Mouse (Mus musculus) spleen, postnatal 0 days (tissue): Measurements from ENCODE around the gene Olfr1040. TPM values are rescaled to one million over a fixed set of nuclear protein-coding genes. Genes with fewer than 3 reads are reported as not detected.

Experiments
- polyA plus RNA-seq: library from polyadenylated mRNA; unstranded; fragments of >200 nt; fragmentation: Nextera tagmentation; extraction: Ambion mirVana; gene quantifications from 2 replicates; pipeline ENCODE4 v1.2.1, GENCODE M21; 2015

Olfr1040 gene
- not detected in 2 replicates for polyA plus RNA-seq

DNA sequence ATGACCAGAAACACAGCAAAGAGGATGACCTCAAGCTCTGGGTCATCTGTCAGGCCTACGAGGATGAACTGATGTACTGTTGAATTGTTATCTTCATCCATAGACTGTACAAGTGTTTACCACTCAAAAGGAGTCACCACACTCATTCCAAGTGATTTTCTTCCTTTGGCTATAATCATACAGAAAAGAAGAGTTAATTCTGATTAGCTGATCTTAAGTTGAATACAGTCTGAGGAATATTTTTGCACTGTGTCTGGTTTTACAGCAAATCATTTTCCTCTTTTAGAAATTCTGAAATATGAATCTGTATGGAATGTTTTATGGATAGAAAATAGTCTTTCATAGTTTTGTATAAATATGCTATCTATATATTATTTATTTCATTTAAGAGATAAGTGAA lies at the start of gene Olfr1040:
Gene Olfr1040 (minus strand): TSS at position 101 of the 400 bp plus-strand sequence.

DNA sequence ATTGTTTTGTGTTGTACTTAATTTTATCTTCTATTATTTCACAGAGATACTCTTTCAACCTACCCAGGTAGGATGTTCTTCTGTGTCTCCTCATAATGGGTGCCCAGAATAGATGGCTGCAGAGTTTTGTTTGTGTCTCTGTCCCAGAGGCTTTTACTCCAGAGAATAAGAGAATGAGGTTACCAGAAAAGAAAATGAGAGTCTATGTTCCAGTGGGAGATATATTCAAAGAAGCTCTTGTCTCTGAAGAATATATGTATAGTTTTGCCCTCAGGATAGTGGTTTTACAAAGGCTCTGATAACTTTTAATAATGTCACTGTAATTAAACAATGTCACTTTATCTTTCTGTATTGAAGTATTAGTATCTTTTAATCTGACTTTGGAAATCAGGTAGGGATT lies 39.1 kb upstream of the Olfr1040 start, which contains the start of gene Olfr52:
Gene Olfr52 (minus strand): TSS at position 101 of the 400 bp plus-strand sequence.

DNA sequence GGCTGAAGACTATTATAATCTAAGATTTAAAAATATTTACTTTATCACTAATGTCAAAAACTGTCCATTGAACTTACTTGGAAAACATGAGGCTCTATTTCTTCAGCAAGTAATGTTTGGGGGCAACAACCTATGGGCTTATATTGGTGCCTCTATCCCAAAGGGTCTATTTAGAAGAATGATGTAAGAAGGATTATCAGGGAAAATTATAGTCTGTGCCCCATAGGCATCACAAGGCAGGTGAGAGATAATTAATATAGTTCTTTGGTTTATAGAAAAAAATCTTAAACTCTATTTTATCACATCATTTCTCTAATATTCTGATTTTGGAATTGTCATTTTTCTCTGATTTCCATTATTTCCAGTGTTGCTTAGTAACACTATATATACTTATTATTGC lies 31.2 kb upstream of the Olfr1040 start, which contains the start of gene Olfr1044:
Gene Olfr1044 (minus strand): TSS at position 101 of the 400 bp plus-strand sequence.

DNA sequence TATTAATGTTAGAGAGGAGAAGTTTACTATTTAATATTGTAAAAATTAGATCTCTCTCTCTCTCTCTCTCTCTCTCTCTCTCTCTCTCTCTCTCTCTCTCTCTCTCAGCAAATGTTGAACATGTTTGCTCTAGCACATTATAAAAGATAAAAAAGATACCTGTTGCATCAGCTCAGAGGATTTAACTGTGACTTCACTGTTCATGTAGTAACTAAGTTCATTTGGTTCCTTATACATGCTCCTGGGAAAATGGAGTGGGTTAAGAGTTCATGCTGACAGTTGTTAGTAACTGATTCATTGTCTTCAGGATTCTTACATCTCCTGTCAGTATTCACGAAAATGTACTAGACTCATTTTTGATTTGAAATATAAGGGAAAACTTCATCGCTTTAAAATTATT lies 20.9 kb upstream of the Olfr1040 start, which contains the start of gene Olfr1043:
Gene Olfr1043 (minus strand): TSS at position 101 of the 400 bp plus-strand sequence.

DNA sequence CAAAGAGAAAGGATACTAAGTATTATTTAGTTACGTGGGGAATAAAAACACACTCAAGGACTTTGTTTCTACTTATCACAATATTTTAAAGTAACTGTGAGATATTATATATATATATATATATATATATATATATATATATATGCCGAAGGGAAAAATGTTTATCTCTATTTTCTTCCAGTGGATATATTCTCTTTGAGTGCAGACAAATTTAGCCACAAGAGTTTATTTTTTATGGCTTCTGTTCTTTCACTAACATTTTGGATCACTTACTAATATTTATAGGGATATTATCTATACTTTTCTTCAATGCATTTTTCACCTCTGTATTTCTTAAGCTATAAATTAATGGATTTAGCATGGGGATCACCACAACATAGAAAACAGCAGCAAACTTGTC lies 15.2 kb upstream of the Olfr1040 start, which contains the start of gene Olfr1042:
Gene Olfr1042 (minus strand): TSS at position 101 of the 400 bp plus-strand sequence.

DNA sequence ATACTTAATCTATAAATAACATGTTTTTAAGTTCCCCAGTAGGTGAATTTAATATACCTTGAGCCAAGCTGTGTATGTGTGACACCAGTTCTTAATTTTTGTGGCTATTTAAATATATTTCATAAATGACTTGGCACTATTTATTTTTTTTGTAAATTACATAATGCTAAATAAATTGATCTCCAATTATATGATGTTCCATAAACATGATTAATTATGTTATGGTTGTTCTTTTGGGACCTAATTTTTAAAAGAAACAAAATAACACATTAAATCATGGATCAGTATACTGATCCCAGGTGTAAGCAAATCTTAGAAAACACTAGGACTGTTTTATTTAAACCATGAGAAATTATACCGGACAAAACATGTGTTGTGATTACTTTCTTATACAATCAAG lies 10.7 kb downstream of the Olfr1040 start, which contains the start of gene Olfr1039:
Gene Olfr1039 (minus strand): TSS at position 101 of the 400 bp plus-strand sequence.

Other genes with a start within 250 kb of the Olfr1040 start
- gene Olfr1024, start 241.7 kb downstream of the Olfr1040 start, polyA plus RNA-seq: not detected in 2 replicates
- gene Olfr1025-ps1, start 231.5 kb downstream of the Olfr1040 start, polyA plus RNA-seq: not detected in 2 replicates
- gene Olfr1026, start 225.2 kb downstream of the Olfr1040 start, polyA plus RNA-seq: not detected in 2 replicates
- gene Olfr1028, start 196.3 kb downstream of the Olfr1040 start, polyA plus RNA-seq: not detected in 2 replicates
- gene Olfr1029, start 172.8 kb downstream of the Olfr1040 start, polyA plus RNA-seq: not detected in 2 replicates
- not detected in 2 replicates for gene Olfr1030, start 167.5 kb downstream of the Olfr1040 start, polyA plus RNA-seq
- gene Olfr1031, start 156.4 kb downstream of the Olfr1040 start, polyA plus RNA-seq: not detected in 2 replicates
- not detected in 2 replicates for gene Olfr1032, start 141.2 kb downstream of the Olfr1040 start, polyA plus RNA-seq
- gene Olfr1033, start 126.1 kb downstream of the Olfr1040 start, polyA plus RNA-seq: 5.2 and 5.3 TPM in 2 replicates
- 0.05 and 0.07 TPM in 2 replicates for gene Olfr1034, start 100.9 kb downstream of the Olfr1040 start, polyA plus RNA-seq
- not detected in 2 replicates for gene Olfr1036, start 72.7 kb downstream of the Olfr1040 start, polyA plus RNA-seq
- not detected in 2 replicates for gene Olfr1037, start 59.3 kb downstream of the Olfr1040 start, polyA plus RNA-seq
- not detected in 2 replicates for gene Olfr1039, start 10.8 kb downstream of the Olfr1040 start, polyA plus RNA-seq
- not detected in 2 replicates for gene Olfr1042, start 15.1 kb upstream of the Olfr1040 start, polyA plus RNA-seq
- gene Olfr1043, start 20.8 kb upstream of the Olfr1040 start, polyA plus RNA-seq: not detected in 2 replicates
- gene Olfr1044, start 31.1 kb upstream of the Olfr1040 start, polyA plus RNA-seq: 0.27 TPM in 1 of 2 replicates, not detected in the other
- gene Olfr52, start 39.0 kb upstream of the Olfr1040 start, polyA plus RNA-seq: not detected in 2 replicates
- not detected in 2 replicates for gene Olfr1045, start 56.3 kb upstream of the Olfr1040 start, polyA plus RNA-seq
- gene Olfr1046, start 72.6 kb upstream of the Olfr1040 start, polyA plus RNA-seq: not detected in 2 replicates
- not detected in 2 replicates for gene Olfr1047, start 84.7 kb upstream of the Olfr1040 start, polyA plus RNA-seq
- gene Olfr1048, start 93.6 kb upstream of the Olfr1040 start, polyA plus RNA-seq: not detected in 2 replicates
- not detected in 2 replicates for gene Olfr1049, start 111.6 kb upstream of the Olfr1040 start, polyA plus RNA-seq
- gene Olfr1051, start 132.4 kb upstream of the Olfr1040 start, polyA plus RNA-seq: not detected in 2 replicates
- not detected in 2 replicates for gene Olfr1052, start 145.7 kb upstream of the Olfr1040 start, polyA plus RNA-seq
- gene Olfr1053, start 168.6 kb upstream of the Olfr1040 start, polyA plus RNA-seq: not detected in 2 replicates
- not detected in 2 replicates for gene Olfr1054, start 188.7 kb upstream of the Olfr1040 start, polyA plus RNA-seq
- gene Olfr1055, start 203.6 kb upstream of the Olfr1040 start, polyA plus RNA-seq: not detected in 2 replicates
- not detected in 2 replicates for gene Olfr1056, start 215.7 kb upstream of the Olfr1040 start, polyA plus RNA-seq
- not detected in 2 replicates for gene Olfr1057, start 231.7 kb upstream of the Olfr1040 start, polyA plus RNA-seq
- gene Olfr1058, start 241.8 kb upstream of the Olfr1040 start, polyA plus RNA-seq: not detected in 2 replicates